Mouse (Mus musculus) midbrain, postnatal 0 days (tissue): ENCODE measurements at regions not wholly inside any gene's neighbourhood (a gene's known extent, or its start where the extent isn't known, plus 50 kb on each side); places are given as distances from the start of the nearest gene placed in this dataset.
"Not testable (repeated sequence)": the region's sequence is repeated elsewhere in the genome, so short reads cannot be mapped to it uniquely, and the experiment has no call there.

ENCODE experiments used
- ATAC-seq: fragments of 200-750 bp; cut with Nextera tagmentation; 2 replicates; pipeline ENCODE4 v1.8.0; 2017; ENCODE audit warnings: moderate number of reproducible peaks, mild to moderate bottlenecking, moderate TSS enrichment, moderate library complexity; ENCODE audit not compliant: low FRiP score
- DNase-seq: peaks from one replicate; pipeline ENCODE4 v3.0.0-alpha.2; 2015; ENCODE audit warnings: low spot score
- H3K27ac ChIP-seq: fragments of 300-500 bp; sonication (generic); 2 replicates; pipeline ENCODE4 v1.5.1; 2014; ENCODE audit warnings: low read depth, mild to moderate bottlenecking, low read length, mixed read lengths
- H3K27me3 ChIP-seq: fragments of 300-500 bp; sonication (generic); 2 replicates; pipeline ENCODE4 v1.6.1; 2014; ENCODE audit warnings: low read length, control low read depth, mixed read lengths; ENCODE audit not compliant: insufficient read depth
- H3K36me3 ChIP-seq: fragments of 300-500 bp; sonication (generic); 2 replicates; pipeline ENCODE4 v1.6.1; 2014; ENCODE audit warnings: low read length, control low read depth, mixed read lengths; ENCODE audit not compliant: insufficient read depth
- H3K4me1 ChIP-seq: fragments of 300-500 bp; sonication (generic); 2 replicates; pipeline ENCODE4 v1.6.1; 2014; ENCODE audit warnings: mild to moderate bottlenecking, control low read depth, antibody characterized with exemption, low read length, mixed read lengths; ENCODE audit not compliant: insufficient read depth
- H3K4me2 ChIP-seq: fragments of 300-500 bp; sonication (generic); 2 replicates; pipeline ENCODE4 v1.6.1; 2014; ENCODE audit warnings: low read depth, mild to moderate bottlenecking, low read length, mixed read lengths; ENCODE audit not compliant: poor library complexity, severe bottlenecking
- H3K4me3 ChIP-seq: fragments of 300-500 bp; sonication (generic); 2 replicates; pipeline ENCODE4 v1.5.1; 2014; ENCODE audit warnings: low read depth, mild to moderate bottlenecking, low read length, moderate library complexity
- H3K9ac ChIP-seq: fragments of 300-500 bp; sonication (generic); replicated peaks from 2 replicates; pipeline ENCODE4 v1.6.1; 2014; ENCODE audit warnings: mild to moderate bottlenecking, low read length, moderate library complexity, mixed read lengths; ENCODE audit not compliant: poor library complexity, severe bottlenecking
- H3K9me3 ChIP-seq: fragments of 300-500 bp; sonication (generic); 2 replicates; pipeline ENCODE4 v1.6.1; 2016; ENCODE audit warnings: low read length, control low read depth
- CTCF ChIP-seq: IDR thresholded peaks from 2 replicates; pipeline ENCODE4 v1.5.1; 2016; ENCODE audit warnings: antibody characterized with exemption, mild to moderate bottlenecking
- WGBS: fragments of 180-500 bp; shearing (Covaris S2); extraction: QIAGEN DNeasy Blood & Tissue Kit; methylation state at CpG from one replicate; pipeline ENCODE4 v1.1.7; 2014; 5-methylcytosine and 5-hydroxymethylcytosine counted together

GRCm38 (mm10) chr17:35769175-35769960 is 52.1 kb upstream of the Ier3 start:
- H3K9me3 ChIP-seq = no peaks in the 10 kb centered on the region
- H3K36me3 ChIP-seq = no peaks in the 10 kb centered on the region
- no peak overlapping the region for H3K4me3 ChIP-seq
- no peaks in the 10 kb centered on the region for H3K4me1 ChIP-seq
- no peak overlapping the region for H3K27ac ChIP-seq
- no peaks in the 10 kb centered on the region for H3K27me3 ChIP-seq
- DNase-seq (peak; percentile 13), ATAC-seq (no peak)
- 53% methylated on average over 5 of the region's 5 CpGs for WGBS
- H3K9ac ChIP-seq = no peak overlapping the region
- no peak for TF ChIP-seq CTCF
- no peak overlapping the region for H3K4me2 ChIP-seq

DNA sequence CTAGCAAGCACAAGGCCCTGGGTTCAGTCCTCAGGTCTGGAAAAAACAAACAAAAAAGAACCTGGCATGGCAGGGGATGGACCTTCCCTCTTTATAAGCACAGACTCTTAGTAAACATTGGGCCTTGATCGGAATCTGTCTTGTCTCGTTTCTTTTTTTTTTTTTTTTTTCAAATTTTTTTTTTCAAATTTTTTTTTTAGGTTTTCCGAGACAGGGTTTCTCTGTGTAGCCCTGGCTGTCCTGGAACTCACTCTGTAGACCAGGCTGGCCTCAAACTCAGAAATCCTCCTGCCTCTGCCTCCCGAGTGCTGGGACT is 51.6 kb upstream of the Ier3 start:
- H3K36me3 ChIP-seq, H3K4me1 ChIP-seq, H3K4me3 ChIP-seq, H3K27ac ChIP-seq, H3K27me3 ChIP-seq, DNase-seq, H3K9me3 ChIP-seq, H3K9ac ChIP-seq, H3K4me2 ChIP-seq, ATAC-seq: not testable (repeated sequence)
- WGBS = 91% methylated on average over 4 of the region's 4 CpGs

DNA sequence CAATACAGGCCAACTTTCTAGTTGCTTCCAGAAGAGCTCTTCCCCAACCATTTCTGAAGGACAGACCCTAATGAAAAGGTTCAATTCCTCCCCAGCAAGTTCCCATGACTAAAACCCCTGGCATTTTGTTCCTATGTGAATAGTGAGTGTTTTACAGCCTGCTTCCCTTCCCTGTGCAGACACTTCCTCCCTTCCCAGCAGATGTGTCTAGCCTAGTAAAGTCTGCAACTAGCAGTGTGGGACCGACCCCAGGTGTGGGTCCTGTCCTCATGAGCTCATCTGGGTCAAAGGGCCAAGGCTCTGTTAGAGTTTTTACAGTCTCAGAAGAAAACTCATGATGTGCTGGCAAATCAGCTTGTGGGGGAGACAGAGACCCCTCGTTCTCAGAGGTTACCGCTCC is 50.9 kb upstream of the Ier3 start:
- Histone ChIP-seq H3K9ac (no peak overlapping the region), H3K9me3 (no peaks in the 10 kb centered on the region), H3K4me3 (no peak overlapping the region), H3K4me1 (no peaks in the 10 kb centered on the region), H3K27me3 (no peaks in the 10 kb centered on the region), H3K4me2 (no peak overlapping the region), H3K27ac (no peak overlapping the region), H3K36me3 (no peaks in the 10 kb centered on the region)
- TF ChIP-seq CTCF = no peak
- ATAC-seq = no peak
- 87% methylated on average over 3 of the region's 3 CpGs for WGBS
- no peak for DNase-seq

DNA sequence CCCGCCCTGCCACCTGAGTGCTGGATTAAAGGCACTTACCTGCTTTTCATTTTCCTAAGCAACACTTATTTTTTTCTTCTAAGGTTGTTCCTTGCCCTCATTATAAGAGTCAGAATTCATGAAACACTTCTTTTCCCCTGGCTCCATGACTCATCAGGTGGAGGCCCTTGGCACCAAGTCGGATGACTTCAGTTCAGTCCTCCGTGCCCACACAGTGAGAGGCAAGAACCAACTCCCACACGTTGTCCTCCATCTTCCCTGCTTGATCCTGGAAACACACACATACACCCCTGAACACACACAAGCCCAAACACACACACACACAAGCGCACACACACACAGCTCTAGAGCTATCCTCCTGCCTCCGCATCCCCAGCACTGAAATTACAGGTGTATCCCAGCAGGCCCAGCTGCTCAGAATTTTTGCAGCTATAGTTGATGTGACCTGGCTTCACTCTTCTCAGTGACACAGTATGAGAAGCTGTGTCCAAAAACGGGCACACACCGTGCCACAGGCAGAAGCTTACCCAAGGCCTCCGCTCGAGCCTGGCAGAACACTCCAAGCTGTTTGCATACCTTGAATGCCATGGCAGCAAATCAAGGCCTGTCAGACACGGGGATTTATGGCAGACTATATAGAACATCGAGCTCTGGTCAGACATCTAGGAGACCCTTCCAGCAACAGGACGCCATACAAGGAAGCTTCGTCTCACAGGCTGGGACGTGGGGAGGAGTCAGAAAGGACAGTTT is 49.7 kb upstream of the Ier3 start:
- H3K27me3 ChIP-seq = no peaks in the 10 kb centered on the region
- no peaks in the 10 kb centered on the region for H3K4me1 ChIP-seq
- H3K27ac ChIP-seq = no peak overlapping the region
- DNase-seq (no peak), ATAC-seq (no peak)
- H3K9me3 ChIP-seq = no peaks in the 10 kb centered on the region
- 83% methylated on average over 15 of the region's 15 CpGs for WGBS
- no peak overlapping the region for H3K9ac ChIP-seq
- H3K36me3 ChIP-seq = no peaks in the 10 kb centered on the region
- H3K4me2 ChIP-seq = no peak overlapping the region
- no peak overlapping the region for H3K4me3 ChIP-seq
- no peak for TF ChIP-seq CTCF
